Mouse (Mus musculus): ENCODE data around the gene Gal3st2c. TPM values are rescaled to one million over a fixed set of nuclear protein-coding genes. Genes with fewer than 3 reads are reported as not detected.
"Not testable (repeated sequence)": the region's sequence is repeated elsewhere in the genome, so short reads cannot be mapped to it uniquely, and the experiment has no call there.

The Gal3st2c gene
- polyA plus RNA-seq, 1 experiment = not detected

DNA sequence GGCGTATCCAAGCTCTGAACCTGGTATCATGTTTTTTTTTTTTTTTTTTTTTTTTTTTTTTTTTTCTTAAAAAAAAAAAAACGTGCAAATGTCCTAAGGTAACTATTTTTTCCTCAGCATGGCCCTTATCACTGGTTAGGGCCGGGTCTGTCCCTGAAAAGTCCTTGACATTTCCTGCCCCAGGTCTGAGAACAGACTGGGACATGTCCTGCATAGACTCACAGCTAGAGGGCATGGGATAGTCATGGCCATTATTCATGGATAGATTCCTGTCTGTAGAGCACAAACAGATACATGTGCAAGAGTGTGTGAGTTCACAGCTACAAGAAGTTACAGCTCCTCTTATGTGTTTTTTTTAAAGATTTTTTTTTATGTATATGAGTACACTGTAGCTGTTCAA, 1.5 kb upstream of the Gal3st2c start:
- no peak overlapping the region for H3K4me3 ChIP-seq (ENCODE audit: insufficient read depth, low read depth, low read length)
- TF ChIP-seq POLR2A (IDR thresholded peaks at IDR 0.05; ENCODE audit: low read depth, low read length) = no peak
- TF ChIP-seq CTCF (conservative IDR thresholded peaks at IDR 0.05; ENCODE audit: insufficient read depth, insufficient read length, low read depth, low read length) = no peak
- WGBS = 61% methylated on average over 3 of the region's 3 CpGs
- no peaks in the 10 kb centered on the region for H3K36me3 ChIP-seq (ENCODE audit: control insufficient read depth, insufficient read depth, low read length)
- H3K4me1 ChIP-seq (ENCODE audit: control insufficient read depth, insufficient read depth, low read length) = no peaks in the 10 kb centered on the region
- H3K27me3 ChIP-seq (replicated peaks; ENCODE audit: control insufficient read depth, insufficient read depth, low read length) = no peaks in the 10 kb centered on the region
- DNase-seq = no peak
- no peak overlapping the region for H3K27ac ChIP-seq (ENCODE audit: insufficient read depth, low read depth, low read length)

DNA sequence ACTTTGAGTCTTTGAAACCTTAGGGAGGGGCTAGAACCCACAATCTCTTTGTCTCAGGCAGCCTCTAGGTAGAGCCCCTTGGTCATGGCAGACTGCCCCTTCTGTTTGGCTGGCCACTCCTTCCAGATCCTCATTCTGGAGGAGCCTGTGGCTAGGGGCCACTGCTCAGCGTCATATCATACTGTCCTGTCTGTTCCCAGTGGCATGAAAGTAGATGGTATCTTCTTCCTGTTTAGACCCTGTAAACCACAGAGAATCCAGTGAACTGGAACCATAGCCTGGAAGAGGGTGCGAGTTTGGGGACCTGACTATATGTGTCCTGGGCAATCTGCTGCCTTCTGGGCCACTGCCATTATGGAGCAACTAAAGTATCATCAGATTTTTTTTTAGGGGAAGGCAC, 759 bp downstream of the Gal3st2c start:
- not testable (repeated sequence) for DNase-seq; H3K4me3 ChIP-seq (ENCODE audit: insufficient read depth, low read depth, low read length); H3K36me3 ChIP-seq (ENCODE audit: control insufficient read depth, insufficient read depth, low read length); H3K27me3 ChIP-seq (replicated peaks; ENCODE audit: control insufficient read depth, insufficient read depth, low read length); H3K4me1 ChIP-seq (ENCODE audit: control insufficient read depth, insufficient read depth, low read length); H3K27ac ChIP-seq (ENCODE audit: insufficient read depth, low read depth, low read length)
- WGBS = 74% methylated on average over 2 of the region's 2 CpGs

DNA sequence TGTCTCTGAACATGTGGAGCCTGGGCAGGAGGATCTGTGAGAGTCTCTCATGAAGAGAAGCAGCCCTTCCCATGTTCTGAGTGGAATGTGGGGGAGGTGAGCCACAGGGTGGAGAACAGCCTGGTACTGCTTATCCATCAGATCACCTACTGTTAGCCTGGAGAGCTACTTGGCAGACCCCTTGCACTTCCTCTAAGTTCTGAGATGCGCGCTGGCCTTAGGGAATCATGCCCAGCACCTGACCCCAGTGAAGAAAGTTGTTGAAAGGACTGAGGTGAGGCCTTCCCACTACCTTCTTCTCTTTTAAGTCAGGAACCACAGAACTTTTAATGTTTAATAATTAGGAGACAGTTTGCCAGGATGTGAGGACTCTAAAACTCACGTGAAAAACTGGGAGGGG, 1.2 kb downstream of the Gal3st2c start:
- DNase-seq; H3K4me1 ChIP-seq (ENCODE audit: control insufficient read depth, insufficient read depth, low read length); H3K27ac ChIP-seq (ENCODE audit: insufficient read depth, low read depth, low read length); H3K4me3 ChIP-seq (ENCODE audit: insufficient read depth, low read depth, low read length); H3K27me3 ChIP-seq (replicated peaks; ENCODE audit: control insufficient read depth, insufficient read depth, low read length); H3K36me3 ChIP-seq (ENCODE audit: control insufficient read depth, insufficient read depth, low read length): not testable (repeated sequence)
- WGBS = 86% methylated on average over 3 of the region's 3 CpGs

DNA sequence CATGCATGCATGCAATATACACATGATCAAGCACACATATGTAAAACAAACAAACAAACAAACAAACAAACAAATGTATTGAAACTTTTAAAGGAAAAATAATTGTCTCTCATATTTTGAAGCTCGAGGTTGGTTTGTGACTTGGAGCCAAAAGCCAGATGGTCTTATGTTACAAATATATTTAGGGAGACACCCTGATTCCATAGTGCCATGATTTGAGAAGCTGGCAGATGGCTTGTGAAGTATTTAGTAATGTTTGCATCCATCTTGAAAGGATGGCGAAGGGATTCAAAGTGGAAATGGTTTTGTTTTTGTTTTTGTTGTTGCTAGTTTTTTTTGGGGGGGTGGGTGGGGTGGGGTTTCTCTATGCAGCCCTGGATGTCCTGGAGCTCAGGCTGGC, 10.7 kb downstream of the Gal3st2c start:
- H3K27me3 ChIP-seq (replicated peaks; ENCODE audit: control insufficient read depth, insufficient read depth, low read length) = no peaks in the 10 kb centered on the region
- H3K4me1 ChIP-seq (ENCODE audit: control insufficient read depth, insufficient read depth, low read length) = no peaks in the 10 kb centered on the region
- TF ChIP-seq POLR2A (IDR thresholded peaks at IDR 0.05; ENCODE audit: low read depth, low read length) = no peak
- no peak for TF ChIP-seq CTCF (conservative IDR thresholded peaks at IDR 0.05; ENCODE audit: insufficient read depth, insufficient read length, low read depth, low read length)
- H3K4me3 ChIP-seq (ENCODE audit: insufficient read depth, low read depth, low read length) = no peak overlapping the region
- no peak overlapping the region for H3K27ac ChIP-seq (ENCODE audit: insufficient read depth, low read depth, low read length)
- no peaks in the 10 kb centered on the region for H3K36me3 ChIP-seq (ENCODE audit: control insufficient read depth, insufficient read depth, low read length)
- WGBS = 77% methylated on average over 2 of the region's 2 CpGs
- no peak for DNase-seq

DNA sequence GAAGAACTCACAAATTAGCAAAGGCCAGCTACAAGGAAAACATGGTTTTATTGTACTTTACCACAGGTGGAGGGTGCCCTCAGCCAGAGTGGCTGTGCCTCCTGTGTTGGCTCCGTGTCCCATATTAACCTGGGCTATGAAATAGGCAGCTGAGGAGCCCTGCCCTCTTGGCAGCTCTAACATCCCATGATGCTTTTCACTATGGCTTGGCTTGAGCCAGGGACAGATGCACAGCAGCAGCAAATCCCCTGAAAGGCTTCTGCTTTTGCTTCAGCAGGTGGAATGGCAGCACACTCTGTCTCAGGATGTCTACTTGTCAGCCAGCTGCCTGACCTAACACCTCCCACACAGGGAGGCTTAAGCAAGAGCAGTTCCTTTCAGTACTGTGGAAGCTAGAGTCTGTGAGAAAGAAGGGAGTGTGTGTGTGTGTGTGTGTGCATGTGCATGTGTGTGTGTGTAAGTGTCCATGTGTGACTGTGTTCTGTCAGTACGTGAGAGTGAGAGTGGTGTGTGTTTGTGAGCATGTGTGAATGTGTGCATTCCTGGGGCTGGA, 15.7 kb downstream of the Gal3st2c start:
- WGBS = 48% methylated on average over 2 of the region's 2 CpGs
- not testable (repeated sequence) for H3K36me3 ChIP-seq (ENCODE audit: control insufficient read depth, insufficient read depth, low read length); H3K27me3 ChIP-seq (replicated peaks; ENCODE audit: control insufficient read depth, insufficient read depth, low read length); H3K4me3 ChIP-seq (ENCODE audit: insufficient read depth, low read depth, low read length); H3K27ac ChIP-seq (ENCODE audit: insufficient read depth, low read depth, low read length); DNase-seq; H3K4me1 ChIP-seq (ENCODE audit: control insufficient read depth, insufficient read depth, low read length)

DNA sequence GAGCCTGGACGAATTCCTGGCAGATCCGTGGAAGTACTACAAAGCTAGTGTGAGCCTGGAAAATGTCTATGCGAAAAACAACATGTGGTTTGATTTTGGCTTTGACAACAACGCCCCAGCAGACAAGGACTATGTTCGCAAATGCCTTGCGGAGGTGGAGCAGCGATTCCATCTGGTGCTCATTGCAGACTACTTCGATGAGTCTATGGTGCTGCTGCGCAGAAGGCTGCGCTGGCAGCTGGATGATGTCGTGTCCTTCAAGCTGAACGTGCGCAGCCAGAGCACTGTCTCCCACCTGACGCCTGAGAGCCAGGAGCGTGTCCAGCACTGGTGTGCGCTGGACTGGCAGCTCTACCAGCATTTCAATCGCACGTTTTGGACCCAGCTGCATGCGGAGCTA, 18.5 kb downstream of the Gal3st2c start:
- WGBS = 88% methylated on average over 16 of the region's 19 CpGs
- not testable (repeated sequence) for H3K36me3 ChIP-seq (ENCODE audit: control insufficient read depth, insufficient read depth, low read length)

DNA sequence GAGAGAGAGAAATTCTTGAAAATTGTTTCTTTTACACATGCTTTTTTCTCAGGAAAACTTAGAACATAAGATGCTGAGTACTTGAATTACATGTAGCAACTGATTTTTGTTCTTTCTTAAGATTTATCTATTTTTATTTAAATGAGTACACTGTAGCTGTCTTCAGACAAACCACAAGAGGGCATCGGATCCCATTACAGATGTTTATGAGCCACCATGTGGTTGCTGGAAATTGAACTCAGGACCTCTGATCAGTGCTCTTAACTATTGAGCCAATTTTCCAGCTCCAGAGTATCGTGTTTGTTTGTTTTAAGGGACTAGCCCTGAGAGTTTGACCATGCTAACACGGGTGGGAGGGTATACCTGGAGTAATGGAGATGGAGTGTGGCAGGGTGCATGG, 21.3 kb downstream of the Gal3st2c start:
- DNase-seq = no peak
- no peaks in the 10 kb centered on the region for H3K27me3 ChIP-seq (replicated peaks; ENCODE audit: control insufficient read depth, insufficient read depth, low read length)
- WGBS = 53% methylated on average over 3 of the region's 3 CpGs
- no peaks in the 10 kb centered on the region for H3K36me3 ChIP-seq (ENCODE audit: control insufficient read depth, insufficient read depth, low read length)
- no peak overlapping the region for H3K27ac ChIP-seq (ENCODE audit: insufficient read depth, low read depth, low read length)
- TF ChIP-seq POLR2A (IDR thresholded peaks at IDR 0.05; ENCODE audit: low read depth, low read length) (no peak), CTCF (conservative IDR thresholded peaks at IDR 0.05; ENCODE audit: insufficient read depth, insufficient read length, low read depth, low read length) (no peak)
- no peak overlapping the region for H3K4me3 ChIP-seq (ENCODE audit: insufficient read depth, low read depth, low read length)
- H3K4me1 ChIP-seq (ENCODE audit: control insufficient read depth, insufficient read depth, low read length) = no peaks in the 10 kb centered on the region

More for the DNA sequence above, 18.5 kb downstream of the Gal3st2c start:
- H3K27ac ChIP-seq (ENCODE audit: insufficient read depth, low read depth, low read length); H3K4me1 ChIP-seq (ENCODE audit: control insufficient read depth, insufficient read depth, low read length); H3K27me3 ChIP-seq (replicated peaks; ENCODE audit: control insufficient read depth, insufficient read depth, low read length); H3K4me3 ChIP-seq (ENCODE audit: insufficient read depth, low read depth, low read length); DNase-seq: not testable (repeated sequence)

DNA sequence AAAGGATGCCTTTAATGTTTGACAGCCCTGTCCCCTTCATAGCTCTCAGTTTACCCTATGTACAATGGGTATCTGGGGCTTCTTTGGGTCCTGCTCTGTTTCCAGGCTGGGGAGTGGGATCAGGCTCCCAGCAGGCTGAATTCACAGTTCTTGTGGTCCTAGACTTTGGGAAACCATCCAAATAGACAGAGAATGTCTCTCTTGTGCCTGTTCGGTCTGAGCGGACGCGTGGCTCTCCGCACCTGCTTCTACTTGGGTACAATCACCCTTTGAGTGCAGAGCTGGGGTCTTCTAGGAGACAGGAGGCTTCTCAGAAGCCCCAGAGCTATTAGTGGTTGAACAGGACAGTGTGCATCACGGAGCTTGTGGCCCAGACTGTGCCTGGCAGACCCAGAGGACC, 29.8 kb downstream of the Gal3st2c start, which contains the start of gene Neu4:
Gene Neu4 (plus strand): TSS at position 301 of the 400 bp plus-strand sequence.
- WGBS = 91% methylated on average over 6 of the region's 6 CpGs
- no peaks in the 10 kb centered on the region for H3K27me3 ChIP-seq (replicated peaks; ENCODE audit: control insufficient read depth, insufficient read depth, low read length)
- no peak within 1 kb of the TSS for H3K4me3 ChIP-seq (ENCODE audit: insufficient read depth, low read depth, low read length)
- no peaks in the 10 kb centered on the region for H3K4me1 ChIP-seq (ENCODE audit: control insufficient read depth, insufficient read depth, low read length)
- H3K27ac ChIP-seq (ENCODE audit: insufficient read depth, low read depth, low read length) = no peak within 1 kb of the TSS
- TF ChIP-seq CTCF (conservative IDR thresholded peaks at IDR 0.05; ENCODE audit: insufficient read depth, insufficient read length, low read depth, low read length) (no peak), POLR2A (IDR thresholded peaks at IDR 0.05; ENCODE audit: low read depth, low read length) (no peak)
- H3K36me3 ChIP-seq (ENCODE audit: control insufficient read depth, insufficient read depth, low read length) = no peaks in the 10 kb centered on the region
- DNase-seq = no peak
